Mouse (Mus musculus): Measurements from ENCODE around the gene Gpr107.

The Gpr107 gene

DNA sequence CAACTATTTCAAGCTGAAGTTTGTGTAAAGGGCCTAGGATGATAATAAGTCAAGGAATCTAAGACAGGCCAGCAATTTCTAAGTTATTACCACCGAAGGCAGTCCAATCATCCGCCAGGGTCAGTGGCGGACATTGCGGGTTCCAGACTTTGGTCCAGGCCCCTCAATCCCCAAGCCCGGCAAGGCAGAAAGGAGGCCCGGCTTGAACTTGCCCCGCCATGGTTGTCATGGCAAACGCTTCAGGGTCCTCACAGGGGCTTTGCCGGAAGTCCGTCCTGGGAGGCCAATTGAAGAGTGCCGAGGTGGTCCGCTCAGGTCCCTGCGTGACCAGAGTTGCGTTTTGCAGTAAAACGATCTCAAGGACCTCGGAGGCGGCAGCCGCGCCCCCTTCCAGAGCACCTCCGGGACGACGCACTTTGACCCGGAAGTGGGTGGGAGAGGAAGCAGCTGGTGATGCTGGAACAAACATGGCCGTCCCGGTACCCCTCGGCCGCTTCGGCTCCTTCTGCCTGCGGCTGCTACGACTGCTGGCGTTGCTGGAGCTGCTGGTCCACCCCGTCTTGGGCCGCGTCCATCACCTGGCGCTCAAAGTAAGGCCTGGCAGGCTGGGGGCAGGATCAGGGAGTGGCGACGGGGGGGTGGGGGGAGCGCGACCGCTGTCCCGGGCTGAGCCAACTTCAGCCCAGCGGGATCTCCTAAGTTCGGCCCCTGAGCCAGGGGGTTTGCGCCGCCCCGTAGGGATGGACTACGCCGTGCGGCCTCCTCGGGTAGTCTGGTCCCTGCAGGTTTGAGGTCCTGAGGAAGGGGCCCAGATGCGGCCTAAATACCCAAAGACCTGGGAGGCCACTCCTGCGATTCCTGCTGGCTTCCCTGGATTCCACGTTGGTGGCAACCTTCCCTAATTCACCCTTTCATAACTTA is at the start of gene Gpr107:
Gene Gpr107 (plus strand): TSS at position 425 of the 921 bp plus-strand sequence.
- in situ Hi-C loops (cut with MboI; ENCODE audit: low pct_unique_long_range_greater_than_20kb in 1 of 2, low sequenced_read_pairs in 2 of 2, unreplicated experiment in 1 of 2) = loop anchor here in 1 of 2 experiments (5.0 kb wide), 1 partner anchor 55 kb away; no protein-coding TSS in a partner anchor

DNA sequence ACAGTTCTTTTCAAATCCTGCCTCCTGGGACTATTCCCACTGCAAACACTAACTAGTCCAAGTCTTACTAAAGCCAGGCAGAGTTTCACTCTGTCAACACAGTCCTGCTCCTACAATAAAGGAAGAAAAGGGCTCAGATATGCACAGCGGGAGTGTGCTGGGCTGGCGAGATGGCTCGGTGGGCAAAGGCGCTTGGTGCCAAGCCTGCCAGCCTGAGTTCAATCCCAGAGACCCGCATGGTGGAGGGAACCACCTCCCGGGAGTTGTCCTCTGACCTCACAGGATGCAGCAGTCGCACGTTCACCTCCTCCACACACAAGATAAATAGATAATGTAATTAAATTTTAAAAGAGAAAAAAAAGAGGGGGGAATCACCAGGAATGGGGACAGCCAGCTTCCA is 48.8 kb upstream of the Gpr107 start:
- in situ Hi-C loops (cut with MboI; ENCODE audit: low pct_unique_long_range_greater_than_20kb in 1 of 2, low sequenced_read_pairs in 2 of 2, unreplicated experiment in 1 of 2) = no loop called here

DNA sequence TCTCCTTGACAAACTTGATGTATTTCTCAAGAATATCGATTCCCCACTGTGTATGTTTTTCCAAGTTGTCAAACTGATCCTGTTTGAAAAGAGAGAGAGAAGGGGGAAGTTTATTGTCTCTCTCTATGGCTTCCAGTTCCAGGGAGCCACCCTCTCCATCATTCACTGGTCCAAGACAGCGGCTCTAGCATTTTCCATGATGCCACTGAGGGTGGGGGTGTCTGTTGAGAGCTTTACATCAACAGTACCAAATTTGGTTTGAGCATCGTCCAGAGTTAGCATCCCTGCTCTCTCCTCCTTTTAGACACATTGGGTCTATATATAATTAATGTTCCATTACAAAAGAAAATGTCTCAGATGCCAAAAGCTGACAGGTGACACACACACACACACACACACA is 46.8 kb upstream of the Gpr107 start:
- in situ Hi-C loops (cut with MboI; ENCODE audit: low pct_unique_long_range_greater_than_20kb in 1 of 2, low sequenced_read_pairs in 2 of 2, unreplicated experiment in 1 of 2) = no loop called here

DNA sequence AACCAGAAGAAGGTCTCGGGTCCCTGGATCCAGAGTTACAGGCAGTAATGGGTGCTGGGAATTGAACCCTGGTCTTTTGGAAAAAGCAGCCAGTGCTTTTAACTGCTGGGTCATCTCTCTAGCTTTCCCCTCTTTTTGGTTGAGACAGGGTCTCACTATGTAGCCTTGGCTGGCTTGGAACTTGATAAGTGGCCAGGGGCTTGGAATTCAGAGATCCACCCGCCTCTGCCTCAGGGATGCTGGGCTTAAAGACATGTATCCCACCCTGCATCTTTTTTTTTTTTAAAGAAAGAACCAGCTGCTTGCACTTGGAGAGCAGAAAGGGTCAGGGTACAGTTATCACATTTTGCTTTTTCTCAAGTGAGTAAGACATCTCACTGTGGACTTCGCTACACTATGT is 46.1 kb upstream of the Gpr107 start:
- in situ Hi-C loops (cut with MboI; ENCODE audit: low pct_unique_long_range_greater_than_20kb in 1 of 2, low sequenced_read_pairs in 2 of 2, unreplicated experiment in 1 of 2) = no loop called here

DNA sequence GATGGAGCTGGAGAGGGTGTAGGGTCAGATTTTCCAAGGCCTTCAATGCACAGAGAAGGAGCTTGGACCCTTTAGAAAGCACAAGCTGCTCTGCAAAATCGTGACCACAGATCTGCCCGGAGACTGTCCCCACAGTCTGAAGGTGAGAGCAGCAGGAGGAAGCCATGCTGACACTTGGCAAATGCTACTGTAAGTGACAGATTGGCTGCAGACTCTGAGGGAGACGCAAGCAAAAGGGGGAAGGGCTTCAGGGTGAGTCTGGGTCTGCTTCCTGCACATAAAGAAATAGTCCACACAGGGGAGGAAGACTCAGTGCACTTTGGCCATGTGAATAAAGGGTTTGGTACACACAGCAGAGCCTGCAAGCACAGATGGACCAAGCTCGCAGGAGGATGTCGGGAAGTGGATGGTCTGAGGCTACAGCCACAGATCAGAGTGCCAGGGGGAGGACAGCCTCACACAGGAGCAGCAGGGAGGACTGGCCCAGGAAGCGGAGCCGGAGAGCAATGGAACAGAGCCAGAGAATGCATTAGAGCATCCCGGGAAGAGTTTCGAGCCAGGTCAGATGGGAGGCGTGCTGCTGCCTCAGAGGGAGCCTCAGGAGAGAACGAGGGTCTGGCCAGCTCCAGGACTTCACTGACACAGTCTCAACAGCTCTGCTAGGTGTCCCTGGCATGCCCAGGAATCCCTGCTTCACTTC is 45.3 kb upstream of the Gpr107 start:
- in situ Hi-C loops (cut with MboI; ENCODE audit: low pct_unique_long_range_greater_than_20kb in 1 of 2, low sequenced_read_pairs in 2 of 2, unreplicated experiment in 1 of 2) = no loop called here

DNA sequence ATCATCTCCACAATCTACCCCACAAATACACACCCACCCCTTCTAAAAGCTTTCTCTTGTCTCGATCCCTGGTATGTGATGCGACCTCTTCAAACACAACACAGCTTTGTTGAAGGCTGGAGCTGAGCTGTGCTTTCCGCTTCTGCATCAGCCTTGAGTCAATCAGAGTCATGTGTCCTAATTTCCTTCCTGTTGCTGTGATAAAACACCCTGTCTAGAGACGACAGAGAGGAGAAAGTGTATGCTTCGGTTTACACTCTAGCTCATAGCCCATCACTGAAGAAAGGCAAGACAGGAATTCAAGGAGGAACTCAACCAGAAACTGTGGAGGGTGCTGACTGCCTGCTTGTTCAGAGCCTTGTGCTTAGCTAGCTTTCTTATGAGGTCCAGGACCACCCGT is 43.9 kb upstream of the Gpr107 start:
- in situ Hi-C loops (cut with MboI; ENCODE audit: low pct_unique_long_range_greater_than_20kb in 1 of 2, low sequenced_read_pairs in 2 of 2, unreplicated experiment in 1 of 2) = no loop called here

DNA sequence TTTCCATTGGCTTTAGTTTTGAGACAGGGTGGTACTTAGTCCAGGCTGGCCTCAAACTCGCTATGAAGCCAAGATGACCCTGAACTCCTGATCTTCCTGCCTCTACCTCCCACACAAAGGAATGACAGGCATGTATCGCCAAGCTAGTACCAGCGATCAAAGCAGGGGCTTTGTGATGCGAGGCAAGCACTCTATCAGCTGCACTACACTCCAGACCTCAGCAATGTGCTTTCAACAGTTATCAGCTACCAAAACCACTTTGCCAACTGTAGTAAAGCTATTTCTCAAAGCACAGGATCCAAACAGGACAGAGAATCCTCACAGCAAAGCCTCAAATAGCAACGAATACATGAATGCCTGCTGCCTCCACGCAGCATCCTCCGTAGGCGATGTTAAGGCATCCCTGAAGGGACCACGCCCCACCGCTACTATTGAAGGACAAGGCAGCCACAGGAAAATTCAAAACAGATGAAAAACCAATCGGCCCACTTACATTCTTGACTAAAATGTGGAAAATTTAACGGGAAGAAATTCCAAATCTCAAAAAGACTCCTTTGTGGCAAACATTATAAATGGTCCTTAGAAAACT is 42.1 kb upstream of the Gpr107 start:
- in situ Hi-C loops (cut with MboI; ENCODE audit: low pct_unique_long_range_greater_than_20kb in 1 of 2, low sequenced_read_pairs in 2 of 2, unreplicated experiment in 1 of 2) = no loop called here

DNA sequence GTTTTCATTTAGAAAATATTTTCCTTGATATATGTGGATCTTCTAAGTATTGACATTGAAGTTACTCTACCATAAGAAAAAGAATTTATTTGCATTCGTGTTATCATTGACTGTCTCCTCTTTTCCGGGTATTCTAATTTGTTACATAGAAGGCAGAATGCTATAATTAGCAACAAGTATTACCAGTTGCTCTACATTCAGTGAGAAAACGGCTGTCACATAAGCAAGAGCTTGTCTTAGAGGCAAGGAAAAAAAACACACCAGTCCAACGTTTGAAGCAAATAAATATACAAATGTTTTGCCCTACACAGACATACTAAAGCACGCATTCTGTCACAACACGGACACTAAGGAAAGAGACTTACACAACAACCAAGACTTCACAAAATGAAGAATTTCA is 40.4 kb upstream of the Gpr107 start:
- in situ Hi-C loops (cut with MboI; ENCODE audit: low pct_unique_long_range_greater_than_20kb in 1 of 2, low sequenced_read_pairs in 2 of 2, unreplicated experiment in 1 of 2) = no loop called here

DNA sequence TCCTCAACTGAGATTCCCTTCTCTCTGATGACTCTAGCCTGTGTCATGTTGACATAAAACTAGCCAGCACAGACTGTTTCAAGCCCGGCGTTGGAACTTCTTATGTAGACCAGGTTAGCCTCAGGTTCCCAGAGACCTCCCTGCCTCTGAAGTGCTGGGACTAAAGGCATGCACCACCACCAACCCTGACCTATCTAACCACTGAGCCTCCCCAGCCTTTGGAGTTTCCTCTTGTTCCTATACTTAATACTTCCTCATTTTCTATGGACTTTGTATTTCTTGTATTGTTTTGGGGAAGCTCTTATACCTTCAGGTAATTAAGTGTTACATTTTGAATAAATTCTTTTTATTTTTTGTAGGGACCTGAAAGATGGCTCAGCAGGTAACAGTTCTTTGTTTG is 37.9 kb upstream of the Gpr107 start:
- in situ Hi-C loops (cut with MboI; ENCODE audit: low pct_unique_long_range_greater_than_20kb in 1 of 2, low sequenced_read_pairs in 2 of 2, unreplicated experiment in 1 of 2) = no loop called here

DNA sequence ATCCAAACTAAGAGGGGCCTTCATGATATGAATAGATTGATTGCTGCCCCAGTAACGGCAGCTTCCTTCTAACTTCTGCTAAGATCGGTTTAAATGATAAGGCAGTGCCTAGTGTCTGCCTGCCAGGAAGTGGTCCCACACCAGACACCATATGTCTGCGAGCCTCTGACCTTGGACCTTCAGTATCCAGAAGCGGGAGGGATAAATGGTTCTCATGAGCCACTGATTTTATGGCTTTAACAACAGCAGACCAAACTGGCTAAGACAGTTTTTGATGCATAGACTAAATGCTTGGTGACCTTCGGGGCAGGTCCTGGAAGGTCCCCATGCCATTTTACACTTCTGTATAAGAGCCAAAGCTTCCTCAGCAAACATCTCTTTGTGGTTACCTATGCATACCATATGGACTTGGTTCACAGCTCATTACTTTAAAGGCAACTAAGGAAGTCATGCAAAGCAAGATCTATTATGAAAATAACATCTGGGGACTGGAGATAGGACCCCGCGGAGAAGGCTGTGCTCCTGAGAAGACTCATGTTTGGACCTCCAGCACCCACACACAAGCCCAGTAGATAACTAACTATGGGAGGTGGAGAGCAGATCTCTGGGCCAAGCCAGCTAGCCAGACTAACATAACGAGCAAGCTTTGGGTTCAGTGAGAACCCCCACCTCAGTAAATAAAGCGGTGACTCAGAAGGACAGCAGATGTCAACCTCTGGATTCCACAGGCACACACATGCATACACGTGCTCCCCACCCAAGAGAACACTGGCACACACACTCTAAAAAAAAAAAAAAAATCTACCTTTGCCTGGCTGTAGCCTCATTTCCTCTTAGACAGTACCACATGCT is 36.8 kb upstream of the Gpr107 start:
- in situ Hi-C loops (cut with MboI; ENCODE audit: low pct_unique_long_range_greater_than_20kb in 1 of 2, low sequenced_read_pairs in 2 of 2, unreplicated experiment in 1 of 2) = no loop called here

DNA sequence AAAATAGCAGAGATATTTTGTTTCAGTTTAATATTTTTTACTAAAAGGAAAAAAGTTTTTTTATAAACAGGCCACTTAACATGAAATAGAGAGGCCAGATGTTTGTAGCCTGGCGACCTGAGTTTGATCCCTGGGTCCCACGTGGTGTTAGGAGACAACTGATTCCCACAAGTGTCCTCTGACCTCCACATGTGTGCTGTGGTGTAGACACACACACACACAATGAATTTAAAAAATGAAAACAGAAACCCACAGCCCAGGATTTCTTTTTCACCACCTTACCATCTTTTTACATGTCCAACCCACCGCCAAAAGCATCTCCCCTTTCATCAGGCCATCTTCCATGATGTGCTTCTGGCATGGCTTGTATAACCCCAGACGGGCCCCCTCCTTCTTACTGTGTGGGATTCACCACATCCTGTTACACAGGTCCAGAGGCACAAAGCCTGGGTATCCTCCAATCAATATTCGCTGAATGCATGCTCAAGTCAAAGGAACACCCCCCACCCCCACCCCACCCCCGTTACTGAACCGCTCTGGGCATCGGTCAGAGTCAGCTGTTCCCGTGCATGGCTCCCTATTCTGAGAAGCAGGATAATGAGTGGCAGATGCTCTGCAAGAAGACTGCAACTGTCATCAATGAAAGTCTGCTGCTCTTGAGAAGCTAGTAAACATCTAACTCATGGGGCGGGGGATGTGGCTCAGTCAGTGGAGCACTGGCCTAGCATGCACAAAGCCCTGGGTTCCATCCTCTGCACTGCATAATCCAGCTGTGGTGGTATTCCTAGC is 36.0 kb upstream of the Gpr107 start:
- in situ Hi-C loops (cut with MboI; ENCODE audit: low pct_unique_long_range_greater_than_20kb in 1 of 2, low sequenced_read_pairs in 2 of 2, unreplicated experiment in 1 of 2) = no loop called here

DNA sequence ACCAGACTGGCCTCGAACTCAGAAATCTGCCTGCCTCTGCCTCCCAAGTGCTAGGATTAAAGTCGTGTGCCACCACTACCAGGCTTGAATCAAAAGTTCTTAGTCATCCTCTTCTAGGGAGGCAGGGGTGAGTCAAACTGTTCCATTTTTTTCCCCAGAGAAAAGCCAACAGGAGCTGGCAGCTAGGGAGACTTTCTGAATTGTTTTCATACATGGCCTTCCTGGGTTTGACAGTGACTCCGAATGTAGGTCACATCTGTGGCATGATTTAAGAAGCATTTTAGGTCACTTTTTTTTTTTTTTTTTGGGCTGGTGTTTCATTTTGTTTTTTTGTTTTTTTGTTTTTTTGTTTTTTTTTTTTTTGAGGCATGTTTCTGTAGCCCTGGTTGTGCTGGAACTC is 33.9 kb upstream of the Gpr107 start:
- in situ Hi-C loops (cut with MboI; ENCODE audit: low pct_unique_long_range_greater_than_20kb in 1 of 2, low sequenced_read_pairs in 2 of 2, unreplicated experiment in 1 of 2) = no loop called here

DNA sequence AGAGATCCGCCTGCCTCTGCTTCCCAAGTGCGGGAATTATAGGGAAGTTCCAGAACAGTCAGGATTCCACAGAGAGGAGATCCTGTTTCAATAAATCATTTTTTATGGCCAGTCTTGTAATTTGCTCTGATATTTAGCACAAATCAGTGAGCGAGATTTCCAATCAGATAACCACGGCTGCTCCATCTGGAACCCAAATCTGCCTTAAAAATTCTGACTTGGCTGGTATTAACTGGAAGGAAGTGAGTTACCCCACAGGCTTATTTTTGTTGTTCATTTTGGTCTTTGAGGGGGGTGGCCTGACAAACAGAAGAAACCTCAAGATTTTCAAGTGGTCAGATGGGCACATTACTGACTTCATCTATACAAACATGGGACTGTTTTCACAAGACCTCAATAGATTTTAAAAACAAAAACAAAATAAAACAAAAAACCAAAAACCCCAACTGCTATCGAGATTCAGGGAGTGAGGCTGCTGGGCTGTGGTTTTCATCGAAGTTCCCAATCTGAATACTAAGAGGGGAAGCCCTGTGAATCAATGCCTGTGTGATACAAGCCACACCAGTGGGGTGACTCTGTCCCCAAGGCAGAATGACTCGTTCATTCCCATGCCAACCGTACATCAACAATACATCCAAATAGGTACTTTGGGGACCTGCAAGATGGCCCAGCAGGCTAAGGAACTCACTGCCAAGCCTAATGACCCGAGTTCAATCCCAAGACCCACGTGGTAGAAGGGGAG is 33.3 kb upstream of the Gpr107 start:
- in situ Hi-C loops (cut with MboI; ENCODE audit: low pct_unique_long_range_greater_than_20kb in 1 of 2, low sequenced_read_pairs in 2 of 2, unreplicated experiment in 1 of 2) = no loop called here

DNA sequence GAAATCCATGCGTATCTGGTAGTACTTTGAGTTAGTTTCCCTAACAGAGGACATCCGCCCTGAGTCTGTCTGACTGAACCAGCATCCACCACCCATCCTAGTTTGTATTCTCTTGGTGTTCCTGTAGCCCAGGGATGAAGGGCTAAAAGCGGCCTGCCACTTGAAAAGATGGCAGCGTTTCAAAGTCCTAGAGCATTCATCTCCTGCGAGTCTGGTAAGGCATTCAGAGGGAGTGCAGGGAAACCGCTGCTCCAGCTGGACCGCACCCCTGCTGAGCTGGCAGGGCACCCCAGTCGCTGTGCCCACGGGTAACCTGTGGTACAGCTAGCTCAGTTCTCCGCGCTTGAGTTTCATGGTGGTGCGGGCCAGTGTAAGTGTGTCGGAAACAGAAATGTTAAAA is 32.3 kb upstream of the Gpr107 start:
- in situ Hi-C loops (cut with MboI; ENCODE audit: low pct_unique_long_range_greater_than_20kb in 1 of 2, low sequenced_read_pairs in 2 of 2, unreplicated experiment in 1 of 2) = no loop called here

DNA sequence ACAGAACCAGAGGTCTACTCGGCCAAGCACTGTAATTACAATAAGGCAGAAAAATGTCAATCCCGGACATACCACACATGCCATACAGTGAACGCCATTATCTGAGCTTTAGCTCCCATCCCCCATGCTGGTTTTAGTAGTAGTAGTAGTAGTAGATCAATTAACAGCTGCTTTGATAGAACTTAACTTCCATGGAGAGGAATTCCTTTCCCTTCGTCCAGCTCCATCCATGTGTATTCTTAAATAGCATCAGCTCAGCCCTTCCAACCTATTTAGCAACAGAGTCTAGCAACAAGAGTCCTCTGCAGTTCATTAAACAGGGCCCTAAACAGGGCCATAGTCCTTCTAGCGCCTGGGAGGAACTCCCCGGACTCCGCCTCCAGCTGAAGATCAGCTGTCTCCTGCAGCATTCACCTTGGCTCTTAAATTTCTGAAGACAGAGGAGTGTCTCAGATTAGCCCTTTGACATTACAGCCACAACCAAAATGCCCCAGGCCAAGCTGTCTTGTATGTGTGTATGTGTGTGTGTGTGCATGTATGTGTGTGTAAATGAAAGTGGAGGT is 30.9 kb upstream of the Gpr107 start:
- in situ Hi-C loops (cut with MboI; ENCODE audit: low pct_unique_long_range_greater_than_20kb in 1 of 2, low sequenced_read_pairs in 2 of 2, unreplicated experiment in 1 of 2) = no loop called here

DNA sequence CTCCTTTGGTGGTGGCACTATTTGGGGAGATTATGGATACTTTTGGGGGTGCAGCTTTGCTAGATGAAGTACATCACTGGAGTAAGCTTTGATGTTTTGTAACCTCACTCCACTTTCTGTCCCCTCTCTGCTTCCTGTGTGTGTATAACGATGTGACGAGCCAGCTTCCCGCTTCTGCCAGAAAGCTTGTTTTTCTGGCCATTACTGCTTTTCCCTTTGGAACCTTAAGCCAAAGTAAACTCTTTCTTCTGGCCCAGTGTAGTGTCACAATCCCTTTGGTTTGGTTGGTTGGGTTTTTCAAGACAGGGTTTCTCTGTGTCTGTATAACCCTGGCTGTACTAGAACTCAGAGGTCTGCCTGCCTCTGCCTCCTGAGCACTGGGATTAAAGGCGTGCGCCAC is 29.3 kb upstream of the Gpr107 start:
- in situ Hi-C loops (cut with MboI; ENCODE audit: low pct_unique_long_range_greater_than_20kb in 1 of 2, low sequenced_read_pairs in 2 of 2, unreplicated experiment in 1 of 2) = no loop called here

DNA sequence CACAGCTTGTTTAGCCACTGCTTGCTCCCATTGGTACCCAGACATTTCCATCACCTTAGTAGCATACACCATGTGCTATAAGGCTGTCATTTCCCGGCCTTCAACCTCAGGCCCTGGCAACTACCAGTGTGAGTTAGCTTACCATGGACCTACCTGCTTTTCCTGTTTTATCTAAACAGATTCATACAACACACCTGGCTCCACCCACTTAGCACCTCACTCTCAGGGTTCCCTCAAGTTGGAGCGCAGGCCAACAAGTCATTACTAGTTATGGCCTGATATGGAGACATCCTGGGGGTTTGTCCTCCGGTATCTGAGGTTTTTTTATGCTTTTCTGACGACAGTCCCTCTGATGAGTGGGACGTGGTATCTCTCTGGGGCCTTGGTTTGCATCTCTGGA is 28.6 kb upstream of the Gpr107 start:
- in situ Hi-C loops (cut with MboI; ENCODE audit: low pct_unique_long_range_greater_than_20kb in 1 of 2, low sequenced_read_pairs in 2 of 2, unreplicated experiment in 1 of 2) = no loop called here

All from mouse embryonic stem cell (cell line).